Mouse (Mus musculus) olfactory bulb, adult 2 months (tissue): ENCODE data around the gene Ndufs6. TPM values are rescaled to one million over a fixed set of nuclear protein-coding genes. Genes with fewer than 3 reads are reported as not detected.

ENCODE experiments used
- H3K27ac ChIP-seq: fragments of 200-500 bp; 2 replicates; pipeline ENCODE4 v1.5.1; 2012; ENCODE audit warnings: low read depth, low read length; ENCODE audit not compliant: insufficient read depth
- H3K4me1 ChIP-seq: fragments of 200-500 bp; 2 replicates; pipeline ENCODE4 v1.6.1; 2012; ENCODE audit warnings: low read length; ENCODE audit not compliant: control insufficient read depth, insufficient read depth
- H3K4me3 ChIP-seq: fragments of 200-500 bp; 2 replicates; pipeline ENCODE4 v1.5.1; 2012; ENCODE audit warnings: mild to moderate bottlenecking, low read depth, low read length, moderate library complexity; ENCODE audit not compliant: insufficient read depth
- CTCF ChIP-seq: fragments of 200-500 bp; IDR thresholded peaks from 2 replicates; pipeline ENCODE4 v1.5.1; 2012; ENCODE audit warnings: low read depth, mild to moderate bottlenecking, low read length, moderate library complexity; ENCODE audit not compliant: insufficient read depth
- POLR2A ChIP-seq: fragments of 200-500 bp; IDR thresholded peaks from 2 replicates; pipeline ENCODE4 v1.6.1; 2012; ENCODE audit warnings: mild to moderate bottlenecking, low read depth, low read length, moderate library complexity; ENCODE audit not compliant: insufficient read depth
- WGBS: fragments of 180-500 bp; shearing (Covaris S2); methylation state at CpG from one replicate; pipeline ENCODE4 v1.1.7; 2018; 5-methylcytosine and 5-hydroxymethylcytosine counted together
- polyA plus RNA-seq: library from polyadenylated mRNA; stranded (reverse); fragments of >200 nt; gene quantifications from 2 replicates; pipeline ENCODE4 v1.2.4, GENCODE M21; 2012; ENCODE audit warnings: low replicate concordance; ENCODE audit not compliant: missing spikeins, insufficient read depth, insufficient read length

Gene Ndufs6
- polyA plus RNA-seq, 1 experiment = not detected

DNA sequence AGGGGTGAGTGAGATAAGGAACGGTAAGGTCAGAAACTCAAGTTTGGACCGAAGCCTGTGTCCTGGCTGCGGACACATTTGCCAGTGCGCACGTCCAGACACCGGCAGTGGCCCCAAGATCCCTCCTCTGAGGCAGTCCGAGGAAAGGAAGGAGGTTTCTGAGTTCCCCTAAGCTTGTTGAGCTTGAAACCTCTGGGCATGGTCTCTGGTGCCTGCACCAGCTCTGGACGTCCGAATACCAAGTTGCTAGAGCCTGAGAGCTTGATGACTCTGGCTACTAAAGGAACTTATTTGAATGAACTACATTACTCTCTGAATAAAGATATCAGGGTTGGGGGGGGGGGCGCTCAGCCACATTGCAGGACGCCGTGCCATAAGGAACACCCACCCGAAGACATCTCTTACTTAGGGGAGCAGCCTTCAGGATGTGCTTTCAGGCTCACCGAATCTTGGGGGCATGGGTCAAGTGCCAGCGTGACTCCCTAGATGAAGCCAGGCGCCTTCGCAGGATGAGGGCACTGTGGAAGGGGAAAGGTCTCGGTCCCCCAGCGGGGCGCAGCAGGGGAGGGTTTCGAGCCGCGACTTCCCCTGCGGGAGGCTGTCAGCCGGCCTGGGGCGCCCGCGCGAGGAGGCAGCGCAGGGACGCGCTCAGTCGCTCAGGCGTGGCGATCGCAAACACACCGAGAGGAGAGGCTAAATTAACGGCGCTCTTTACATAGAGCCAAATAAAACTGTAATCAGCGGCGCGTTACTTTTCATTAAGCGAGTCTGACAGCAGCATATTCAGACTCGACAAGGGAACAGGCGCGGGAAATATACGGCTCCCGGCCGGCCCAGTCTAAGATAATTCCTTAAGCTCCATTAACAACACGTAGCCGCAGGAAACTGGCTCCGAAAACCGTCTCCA is 56.8 kb downstream of the Ndufs6 start:
- WGBS = under 1% methylated on average over 53 of the region's 53 CpGs

DNA sequence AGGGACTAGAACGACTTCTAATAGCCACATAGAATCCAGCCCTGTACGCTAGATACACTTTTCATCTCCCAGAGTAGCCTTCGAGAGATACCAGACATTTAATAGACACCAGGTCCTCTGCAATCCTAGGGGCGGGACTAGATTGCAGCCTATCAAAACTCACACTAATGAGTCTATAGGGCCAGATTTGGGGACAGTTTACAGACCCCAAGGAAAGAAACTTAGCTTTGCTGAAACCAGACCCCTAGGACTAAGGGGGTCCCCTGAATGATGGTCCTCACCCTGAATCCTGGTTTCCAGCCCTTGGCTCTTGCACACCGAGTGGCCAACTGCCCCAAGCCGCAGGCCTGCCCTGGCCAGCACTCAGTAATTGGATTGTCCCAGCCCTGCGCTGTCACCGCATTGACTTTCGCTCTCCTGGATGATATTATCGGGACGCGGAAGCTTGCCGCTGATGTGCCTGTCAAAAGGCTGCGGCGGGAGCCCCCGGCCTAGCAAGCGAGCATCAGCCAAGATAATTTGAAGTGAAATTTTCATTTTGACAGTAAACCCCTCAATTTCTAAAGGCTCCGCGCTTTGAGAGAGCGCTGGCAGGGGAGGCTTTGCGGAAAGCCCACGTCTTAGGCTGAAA is 57.8 kb downstream of the Ndufs6 start:
- Histone ChIP-seq H3K4me3 (no peak overlapping the region), H3K27ac (no peak overlapping the region), H3K4me1 (peaks cover 13% of the 10 kb centered on the region)
- TF ChIP-seq CTCF (no peak), POLR2A (no peak)
- 4% methylated on average over 22 of the region's 22 CpGs for WGBS

More for the DNA sequence above, 56.8 kb downstream of the Ndufs6 start:
- no peak overlapping the region for H3K27ac ChIP-seq
- H3K4me1 ChIP-seq = peaks cover 13% of the 10 kb centered on the region
- TF ChIP-seq CTCF = no peak
- TF ChIP-seq POLR2A = no peak
- H3K4me3 ChIP-seq = no peak overlapping the region

DNA sequence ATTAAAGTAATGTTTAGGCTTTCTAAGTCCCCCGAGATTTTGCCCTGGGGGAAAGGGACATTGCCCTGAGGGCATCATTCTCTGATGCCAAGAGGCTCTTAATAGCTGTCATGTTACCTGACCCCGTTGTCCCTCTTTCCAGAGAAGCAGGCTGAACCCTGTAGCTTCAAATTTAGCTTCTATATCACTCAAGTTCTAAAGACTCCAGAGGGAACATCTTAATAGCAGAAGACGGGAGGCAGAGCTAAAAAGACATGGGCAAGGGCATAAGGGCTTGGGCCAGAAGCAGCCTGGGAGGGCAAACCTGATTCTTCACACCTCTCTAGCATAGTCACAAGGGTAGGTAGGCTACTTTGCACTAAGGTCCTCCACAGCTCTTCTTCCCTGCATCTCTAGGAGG is 58.5 kb downstream of the Ndufs6 start:
- WGBS = 11% methylated on average over 3 of the region's 3 CpGs
- TF ChIP-seq POLR2A = no peak
- no peak for TF ChIP-seq CTCF
- Histone ChIP-seq H3K27ac (no peak overlapping the region), H3K4me1 (peaks cover 16% of the 10 kb centered on the region), H3K4me3 (no peak overlapping the region)

Other genes with a start within 250 kb of the Ndufs6 start
- gene Irx4, start 68.1 kb downstream of the Ndufs6 start, polyA plus RNA-seq = not detected in 2 replicates
- not detected in 2 replicates for gene Mrpl36, start within 50 bp of the Ndufs6 start, polyA plus RNA-seq
- not detected in 2 replicates for gene Lpcat1, start 138.7 kb upstream of the Ndufs6 start, polyA plus RNA-seq
- gene Slc6a3, start 208.2 kb upstream of the Ndufs6 start, polyA plus RNA-seq = not detected in 2 replicates